Comparison of ENCODE assay signal across 7 mouse cellular contexts in the genomic region with DNA sequence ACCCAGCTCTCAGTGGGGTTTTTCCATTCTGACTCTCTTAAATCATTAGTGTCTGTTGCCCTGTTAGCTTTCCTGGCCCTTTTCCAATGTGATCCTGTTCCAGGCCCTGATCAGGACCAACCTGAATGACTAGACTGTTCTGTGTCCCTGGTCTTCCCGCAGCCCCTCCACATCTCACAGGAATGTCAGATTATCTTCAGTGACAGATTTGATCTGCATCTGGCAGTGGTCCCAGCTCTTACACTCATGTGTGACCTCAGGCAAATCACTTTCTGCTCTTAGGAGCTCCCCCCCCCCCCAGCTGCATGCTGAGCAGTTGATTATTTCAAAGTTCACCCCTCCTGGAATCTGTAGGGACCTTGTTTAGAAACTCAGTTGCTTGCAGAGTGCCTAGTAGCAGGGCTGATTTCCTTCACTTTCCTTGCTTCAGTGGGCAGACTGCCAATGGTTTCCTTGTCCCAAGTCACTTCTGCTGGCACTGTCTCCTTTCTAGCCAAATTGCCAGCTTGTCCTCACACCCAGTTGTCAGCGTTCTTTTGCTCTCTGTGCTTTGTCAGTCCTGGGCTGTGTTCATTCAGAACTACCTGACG. TPM values are rescaled to one million over a fixed set of nuclear protein-coding genes. Genes with fewer than 3 reads are reported as not detected.
A peak's percentile ranks its signal among the peaks of the same experiment; 100 is the strongest.
DNase-seq lines count a peak whose midpoint lies in the region; ATAC-seq and TF ChIP-seq lines count a peak whose summit lies in the region.

No protein-coding gene starts in this region.

- in situ Hi-C loops in CH12.LX (cut with MboI; ENCODE audit: low pct_ligation_motif_present, low pct_unique_long_range_greater_than_20kb, low sequenced_read_pairs): no loop called here

- peak overlapping the region; percentile 56 for H3K27ac ChIP-seq in CH12.LX (ENCODE audit: insufficient read depth, low read depth)
- H3K27ac ChIP-seq in embryonic facial prominence, embryonic 15.5 days (replicated peaks): peak overlapping the region; percentile 76
- H3K27ac ChIP-seq in midbrain, embryonic 15.5 days: peak overlapping the region; percentile 54

- H3K36me3 ChIP-seq in CH12.LX (replicated peaks in 1 of 2; ENCODE audit: control insufficient read depth in 1 of 2, insufficient read depth in 1 of 2, low read length in 1 of 2): peaks cover 20 to 47% of the 10 kb centered on the region in 2 experiments
- H3K36me3 ChIP-seq in embryonic facial prominence, embryonic 15.5 days: peaks cover 12% of the 10 kb centered on the region
- H3K36me3 ChIP-seq in midbrain, embryonic 15.5 days (replicated peaks): 0 out of 2 replicates have a peak, but pooled peaks cover 3% of the 10 kb centered on the region

- H3K4me1 ChIP-seq in CH12.LX (ENCODE audit: control insufficient read depth in 1 of 2, insufficient read depth in 2 of 2): peaks cover 14 to 57% of the 10 kb centered on the region in 2 experiments
- peaks cover 38% of the 10 kb centered on the region for H3K4me1 ChIP-seq in embryonic facial prominence, embryonic 15.5 days
- peaks cover 34% of the 10 kb centered on the region for H3K4me1 ChIP-seq in midbrain, embryonic 15.5 days

- TF ChIP-seq EP300 in CH12.LX (IDR thresholded peaks at IDR 0.05; ENCODE audit: low read length): no peak

- H3K4me3 ChIP-seq in CH12.LX (replicated peaks in 1 of 3; ENCODE audit: low read depth in 2 of 3, low read length in 2 of 3, poor library complexity in 1 of 3): no peak overlapping the region
- no peak overlapping the region for H3K4me3 ChIP-seq in embryonic facial prominence, embryonic 15.5 days (replicated peaks)
- no peak overlapping the region for H3K4me3 ChIP-seq in midbrain, embryonic 15.5 days

- no peaks in the 10 kb centered on the region for H3K27me3 ChIP-seq in CH12.LX (replicated peaks)
- H3K27me3 ChIP-seq in embryonic facial prominence, embryonic 15.5 days: no peaks in the 10 kb centered on the region
- no peaks in the 10 kb centered on the region for H3K27me3 ChIP-seq in midbrain, embryonic 15.5 days (replicated peaks)

- no peak for TF ChIP-seq POLR2A in CH12.LX (IDR thresholded peaks at IDR 0.05; ENCODE audit: low read depth, low read length)

- TF ChIP-seq RAD21 in CH12.LX (IDR thresholded peaks at IDR 0.05; ENCODE audit: low read depth, low read length): no peak

- intact Hi-C loops in heart, postnatal 25 days (cut with DNase I): loop anchor here (5.0 kb wide), 1 partner anchor 44 kb away; no protein-coding TSS in a partner anchor

- H3K9ac ChIP-seq in CH12.LX (ENCODE audit: insufficient read depth, low read depth): no peak overlapping the region
- H3K9ac ChIP-seq in embryonic facial prominence, embryonic 15.5 days: no peak overlapping the region
- H3K9ac ChIP-seq in midbrain, embryonic 15.5 days: no peak overlapping the region

- peak; percentile 73 for ATAC-seq in embryonic facial prominence, embryonic 15.5 days (ENCODE audit: insufficient number of reproducible peaks, low FRiP score, low TSS enrichment, low read depth)
- peak; percentile 83 for ATAC-seq in midbrain, embryonic 15.5 days (replicated peaks)

- WGBS in embryonic facial prominence, embryonic 15.5 days: 25% methylated on average over 3 of the region's 3 CpGs
- 40% methylated on average over 3 of the region's 3 CpGs for WGBS in midbrain, embryonic 15.5 days

- no peaks in the 10 kb centered on the region for H3K9me3 ChIP-seq in CH12.LX (replicated peaks; ENCODE audit: low read length)
- no peaks in the 10 kb centered on the region for H3K9me3 ChIP-seq in embryonic facial prominence, embryonic 15.5 days (replicated peaks)
- H3K9me3 ChIP-seq in midbrain, embryonic 15.5 days: no peaks in the 10 kb centered on the region

- peaks cover 96% of the 10 kb centered on the region for H3K79me2 ChIP-seq in CH12.LX (replicated peaks; ENCODE audit: control insufficient read depth, extremely low read depth, insufficient read depth, poor library complexity, severe bottlenecking)

- dilution Hi-C loops in CH12.LX (cut with MboI; ENCODE audit: extremely low pct_ligation_motif_present, extremely low pct_unique_long_range_greater_than_20kb, low sequenced_read_pairs): no loop called here

- no peak for DNase-seq in CH12.LX (ENCODE audit: extremely low read depth)
- peak; percentile 84 to 94 for DNase-seq in adrenal gland, adult (ENCODE audit: inconsistent age in 2 of 2, low spot score in 1 of 2)
- DNase-seq in heart, postnatal 25 days (ENCODE audit: low spot score): peak; percentile 27
- peak; percentile 45 to 76 for DNase-seq in layer of hippocampus, postnatal 14 days (ENCODE audit: low spot score in 2 of 2)
- DNase-seq in thymus, adult 18-20 months: no peak

- no peak for TF ChIP-seq CTCF in CH12.LX (conservative IDR thresholded peaks at IDR 0.05 in 1 of 2, IDR thresholded peaks at IDR 0.05 in 1 of 2; ENCODE audit: low read depth in 2 of 2, low read length in 2 of 2)

- no peak overlapping the region; the same call in 1 of the 2 replicates for H3K4me2 ChIP-seq in CH12.LX (ENCODE audit: insufficient read depth, low read depth, poor library complexity, severe bottlenecking)
- H3K4me2 ChIP-seq in embryonic facial prominence, embryonic 15.5 days (replicated peaks): no peak overlapping the region; the same call in 1 of the 2 replicates
- no peak overlapping the region for H3K4me2 ChIP-seq in midbrain, embryonic 15.5 days

TF ChIP-seq in CH12.LX, 34 proteins besides CTCF, POLR2A, EP300 and RAD21:
- no peak for TF ChIP-seq BHLHE40 (IDR thresholded peaks at IDR 0.05; ENCODE audit: low read depth, low read length)
- no peak for TF ChIP-seq POLR2AphosphoS2 (IDR thresholded peaks at IDR 0.05; ENCODE audit: low read depth, low read length)
- no peak for TF ChIP-seq IRF4 (IDR thresholded peaks at IDR 0.05; ENCODE audit: low read depth, low read length)
- TF ChIP-seq SIN3A (IDR thresholded peaks at IDR 0.05; ENCODE audit: low read length): no peak
- TF ChIP-seq GABPA (IDR thresholded peaks at IDR 0.05; ENCODE audit: insufficient replicate concordance, low read depth, low read length): no peak
- TF ChIP-seq MYC (IDR thresholded peaks at IDR 0.05; ENCODE audit: low read depth, low read length): no peak
- no peak for TF ChIP-seq JUN (IDR thresholded peaks at IDR 0.05; ENCODE audit: insufficient read depth, low read depth, low read length)
- TF ChIP-seq CHD1 (IDR thresholded peaks at IDR 0.05; ENCODE audit: low read depth, low read length): no peak
- TF ChIP-seq E2F4 (IDR thresholded peaks at IDR 0.05; ENCODE audit: insufficient replicate concordance, low read depth, low read length): no peak
- TF ChIP-seq ETS1 (conservative IDR thresholded peaks at IDR 0.05; ENCODE audit: low read depth, low read length): no peak
- TF ChIP-seq NELFE (IDR thresholded peaks at IDR 0.05; ENCODE audit: low read depth, low read length): no peak
- no peak for TF ChIP-seq MAFK (IDR thresholded peaks at IDR 0.05; ENCODE audit: insufficient replicate concordance, low read length)
- TF ChIP-seq TCF12 (IDR thresholded peaks at IDR 0.05; ENCODE audit: low read depth, low read length): no peak
- no peak for TF ChIP-seq MAX (IDR thresholded peaks at IDR 0.05; ENCODE audit: low read length)
- TF ChIP-seq NRF1 (IDR thresholded peaks at IDR 0.05; ENCODE audit: low read depth, low read length): no peak
- no peak for TF ChIP-seq ZC3H11A (IDR thresholded peaks at IDR 0.05; ENCODE audit: low read depth, low read length)
- TF ChIP-seq SMC3 (IDR thresholded peaks at IDR 0.05; ENCODE audit: low read depth, low read length): no peak

RNA-seq across cellular contexts. Expression of gene Phf20, which starts 6.7 kb away (rescaled TPM):
- 15.2 and 17.6 TPM in 2 replicates for total RNA-seq in CH12.LX (2012; rRNA removed)
- 11.7 and 14.4 TPM in 2 replicates for total RNA-seq in CH12.LX (2014; rRNA removed)
- 13.3 and 18.4 TPM in 2 replicates for polyA plus RNA-seq in CH12.LX (2012; ENCODE audit: insufficient read length, low read depth)
- polyA plus RNA-seq in embryonic facial prominence, embryonic 15.5 days (2015; fragmentation: Nextera tagmentation; extraction: Ambion mirVana): 72.1 and 85.8 TPM in 2 replicates
- total RNA-seq in heart, postnatal 25 days (2021): 10 to 100 TPM; 14.9 to 15.2 TPM
- total RNA-seq in layer of hippocampus, postnatal 14 days (2021): 10 to 100 TPM; 76.5 to 77.4 TPM
- polyA plus RNA-seq in midbrain, embryonic 15.5 days (2015; fragmentation: Nextera tagmentation; extraction: Ambion mirVana): 113 and 119 TPM in 2 replicates

RNA-seq across cellular contexts. Expression of gene Rbm39, which starts 22.9 kb away (rescaled TPM):
- total RNA-seq in CH12.LX (2012; rRNA removed) (212 and 232 TPM in 2 replicates), CH12.LX (2014; rRNA removed) (417 and 491 TPM in 2 replicates)
- polyA plus RNA-seq in CH12.LX (2012; ENCODE audit: insufficient read length, low read depth): 376 and 400 TPM in 2 replicates
- 643 and 665 TPM in 2 replicates for polyA plus RNA-seq in embryonic facial prominence, embryonic 15.5 days (2015; fragmentation: Nextera tagmentation; extraction: Ambion mirVana)
- 100 to 1,000 TPM; 140 to 164 TPM for total RNA-seq in heart, postnatal 25 days (2021)
- 100 to 1,000 TPM; 293 to 339 TPM for total RNA-seq in layer of hippocampus, postnatal 14 days (2021)
- polyA plus RNA-seq in midbrain, embryonic 15.5 days (2015; fragmentation: Nextera tagmentation; extraction: Ambion mirVana): 427 and 448 TPM in 2 replicates

RNA-seq across cellular contexts. Expression of gene Nfs1, which starts 59.0 kb away (rescaled TPM):
- total RNA-seq in CH12.LX (2012; rRNA removed) (58.6 and 60.6 TPM in 2 replicates), CH12.LX (2014; rRNA removed) (68.8 and 72.1 TPM in 2 replicates)
- 49.2 and 51.3 TPM in 2 replicates for polyA plus RNA-seq in CH12.LX (2012; ENCODE audit: insufficient read length, low read depth)
- 42.0 and 44.1 TPM in 2 replicates for polyA plus RNA-seq in embryonic facial prominence, embryonic 15.5 days (2015; fragmentation: Nextera tagmentation; extraction: Ambion mirVana)
- 10 to 100 TPM; 81.0 to 81.3 TPM for total RNA-seq in heart, postnatal 25 days (2021)
- 10 to 100 TPM; 42.0 to 44.1 TPM for total RNA-seq in layer of hippocampus, postnatal 14 days (2021)
- 35.4 and 35.8 TPM in 2 replicates for polyA plus RNA-seq in midbrain, embryonic 15.5 days (2015; fragmentation: Nextera tagmentation; extraction: Ambion mirVana)

RNA-seq across cellular contexts. Expression of gene Romo1, which starts 59.1 kb away (rescaled TPM):
- total RNA-seq in CH12.LX (2012; rRNA removed) (292 and 319 TPM in 2 replicates), CH12.LX (2014; rRNA removed) (110 and 130 TPM in 2 replicates)
- polyA plus RNA-seq in CH12.LX (2012; ENCODE audit: insufficient read length, low read depth): 255 and 303 TPM in 2 replicates
- 389 and 403 TPM in 2 replicates for polyA plus RNA-seq in embryonic facial prominence, embryonic 15.5 days (2015; fragmentation: Nextera tagmentation; extraction: Ambion mirVana)
- 100 to 1,000 TPM; 324 to 347 TPM for total RNA-seq in heart, postnatal 25 days (2021)
- total RNA-seq in layer of hippocampus, postnatal 14 days (2021): 100 to 1,000 TPM; 210 to 215 TPM
- 377 and 400 TPM in 2 replicates for polyA plus RNA-seq in midbrain, embryonic 15.5 days (2015; fragmentation: Nextera tagmentation; extraction: Ambion mirVana)

Comparison
In these comparisons a context has a peak if more than half of its experiments do, and no peak if none do; other contexts are left out.
1. DNase-seq: peak in adrenal gland, adult (2 of 2), heart, postnatal 25 days (single experiment) and layer of hippocampus, postnatal 14 days (2 of 2); none in CH12.LX (single experiment) and thymus, adult 18-20 months (0 of 2).
2. RNA of gene Phf20, which starts 6.7 kb away (total RNA-seq): 76.5 to 77.4 TPM in layer of hippocampus, postnatal 14 days; 11.7 to 17.6 TPM in CH12.LX and 14.9 to 15.2 TPM in heart, postnatal 25 days; every median in the first group is over 4 times any median in the second.
3. Peak in every context shown above with its lines, with median percentiles within 50 percentile points of each other: H3K27ac ChIP-seq.